Mouse (Mus musculus) gastrocnemius, adult 2 months (tissue): ENCODE measurements around the gene Lrrc4. TPM values are rescaled to one million over a fixed set of nuclear protein-coding genes. Genes with fewer than 3 reads are reported as not detected.

Experiments
- DNase-seq: peaks from one replicate; pipeline ENCODE4 v3.0.0; 2022
- H3K27ac ChIP-seq: fragments of 200-600 bp; 2 replicates; pipeline ENCODE4 v1.8.1; 2022; ENCODE audit warnings: mild to moderate bottlenecking
- H3K4me3 ChIP-seq: fragments of 200-600 bp; 2 replicates; pipeline ENCODE4 v1.8.1; 2022; ENCODE audit warnings: mild to moderate bottlenecking, moderate library complexity
- CTCF ChIP-seq: fragments of 200-600 bp; IDR thresholded peaks from 2 replicates; pipeline ENCODE4 v1.8.1; 2022; ENCODE audit warnings: antibody characterized with exemption, mild to moderate bottlenecking, moderate library complexity
- intact Hi-C: fragments of 180-260 bp; cut with DNase I; formaldehyde crosslinking; loops from one replicate; pipeline ENCODE4 v1.15.1; 2025
- total RNA-seq, 2 experiments: library from RNA; stranded (reverse); gene quantifications; 2 replicates each; pipeline ENCODE4 v1.2.3; 2021

Lrrc4 gene
- total RNA-seq, 2 experiments from 2014 or later: 0.33 to 0.54 TPM

DNA sequence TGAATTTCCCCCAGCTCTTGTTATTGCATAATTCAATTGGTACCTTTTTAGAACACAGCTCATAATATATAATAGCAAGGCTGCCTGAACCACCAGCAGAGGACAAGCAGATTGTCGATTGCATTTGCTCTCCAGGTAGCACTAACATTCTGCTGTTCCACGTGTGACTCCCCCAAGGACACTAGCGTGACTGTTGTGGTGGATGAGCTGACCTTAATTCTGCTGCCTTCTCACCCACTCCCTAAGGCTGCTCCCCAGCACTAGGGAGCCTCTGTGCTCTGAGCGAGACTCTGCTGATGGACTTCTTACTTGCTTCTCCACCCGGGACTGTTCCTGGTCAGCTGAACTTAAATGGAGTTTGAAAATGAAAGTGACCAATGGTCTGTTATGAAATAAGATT is 26.8 kb downstream of the Lrrc4 start:
- Histone ChIP-seq H3K27ac (no peak overlapping the region), H3K4me3 (no peak overlapping the region)
- intact Hi-C loops: no loop called here
- TF ChIP-seq CTCF: no peak
- DNase-seq: no peak

DNA sequence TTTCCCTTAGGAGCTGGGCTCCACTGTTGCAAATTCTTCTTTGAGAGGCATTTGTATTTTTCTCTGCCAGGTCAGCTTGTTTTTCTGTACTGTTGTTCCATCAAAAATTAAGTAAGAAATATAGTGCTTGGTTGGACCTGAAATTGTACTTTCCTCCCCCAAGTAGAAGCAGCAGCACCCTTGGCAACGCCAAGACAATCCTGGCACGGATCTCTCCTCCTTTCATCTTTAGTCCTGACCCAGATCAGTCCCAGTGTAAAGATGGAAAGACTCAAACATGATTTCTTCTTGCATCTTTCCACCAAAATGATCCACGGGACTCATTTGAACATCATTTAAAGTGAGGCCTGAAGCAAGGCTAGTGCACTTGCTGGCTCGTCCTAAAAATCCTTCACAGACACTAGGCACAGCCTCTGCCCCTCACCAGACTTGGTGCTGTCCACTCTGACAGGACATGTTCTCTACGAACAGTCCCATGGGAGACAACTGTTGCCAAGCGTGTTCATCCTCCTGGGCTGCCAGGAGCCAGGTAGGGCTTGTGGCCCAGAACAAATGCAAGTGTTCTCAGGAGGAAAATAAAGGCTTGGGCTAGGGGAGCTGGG is 27.8 kb downstream of the Lrrc4 start:
- TF ChIP-seq CTCF: no peak
- H3K27ac ChIP-seq: no peak overlapping the region
- no peak for DNase-seq
- H3K4me3 ChIP-seq: no peak overlapping the region
- intact Hi-C loops: no loop called here

DNA sequence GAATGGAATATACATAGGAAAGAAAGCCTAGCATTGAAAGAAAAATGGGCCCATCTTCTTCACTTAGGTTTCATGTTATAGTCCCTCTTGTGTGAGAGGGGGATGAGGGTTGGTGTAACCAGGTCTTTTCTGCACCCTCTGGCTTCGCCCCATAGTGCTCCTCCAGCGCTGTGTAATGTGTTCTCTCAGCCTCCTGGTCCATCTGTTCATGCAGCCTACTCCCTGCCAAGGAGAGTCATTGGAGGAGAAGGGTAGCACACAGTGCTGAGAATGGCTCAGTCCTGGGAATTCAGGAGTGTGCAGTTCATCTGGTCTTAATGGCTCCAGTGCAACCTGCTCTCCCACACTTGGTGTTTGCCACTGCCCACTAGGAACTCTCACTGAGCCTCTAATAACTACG is 30.6 kb downstream of the Lrrc4 start:
- intact Hi-C loops: no loop called here
- Histone ChIP-seq H3K27ac (no peak overlapping the region), H3K4me3 (no peak overlapping the region)
- DNase-seq: no peak
- no peak for TF ChIP-seq CTCF

DNA sequence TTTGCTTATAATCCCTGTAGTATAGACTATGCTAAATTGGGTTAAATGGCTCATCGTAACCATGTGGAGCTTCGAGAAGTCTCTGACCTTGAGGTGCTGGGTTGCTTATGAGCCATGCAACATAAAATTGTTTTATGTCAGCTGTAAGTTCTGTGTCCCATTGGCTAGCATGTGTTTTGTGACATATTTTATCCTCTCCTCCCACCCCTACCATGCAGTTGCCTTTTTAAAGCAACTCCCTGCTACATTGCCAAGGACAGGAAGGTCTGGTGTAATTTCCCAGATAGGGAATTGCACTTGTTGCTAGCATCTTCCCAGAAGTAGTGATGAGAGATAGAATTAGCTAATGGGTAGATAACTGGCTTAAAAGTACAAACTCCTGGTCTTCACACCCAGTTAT is 31.7 kb downstream of the Lrrc4 start:
- intact Hi-C loops: no loop called here
- no peak for TF ChIP-seq CTCF
- H3K27ac ChIP-seq: no peak overlapping the region
- no peak for DNase-seq
- H3K4me3 ChIP-seq: no peak overlapping the region

DNA sequence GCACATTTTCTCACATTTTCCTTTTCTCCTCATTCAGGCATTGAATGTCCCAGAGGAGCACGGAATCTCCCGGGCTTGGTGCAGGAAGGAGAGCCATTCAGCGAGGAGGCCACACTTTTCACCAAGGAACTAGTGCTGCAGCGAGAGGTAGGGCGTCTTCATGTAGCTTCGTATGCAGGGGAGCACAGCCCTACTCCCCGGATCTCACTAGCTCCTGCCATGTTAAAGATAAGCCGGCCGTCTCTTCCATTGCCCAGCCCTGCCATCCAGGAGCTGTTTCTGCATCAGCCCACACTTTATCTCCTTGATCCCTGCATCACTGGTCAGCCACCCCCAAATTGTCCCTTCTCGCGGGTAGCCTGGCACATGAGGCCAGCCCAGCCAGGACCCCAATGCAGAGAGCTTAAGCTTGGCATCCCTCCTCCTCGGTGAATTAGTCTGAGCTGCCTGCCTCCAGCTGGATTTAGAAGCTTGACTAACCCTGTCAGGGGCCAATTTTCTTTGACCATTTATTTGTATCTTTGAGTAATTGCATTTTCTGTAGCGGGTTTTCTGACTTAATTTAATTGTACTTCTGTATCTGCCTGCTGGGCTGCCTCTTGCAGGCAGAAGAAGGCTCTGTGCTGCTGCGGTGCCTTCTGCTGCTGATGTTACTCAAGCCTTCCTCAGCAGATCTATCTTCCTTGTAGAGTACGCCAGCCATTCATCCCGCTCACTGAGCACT is 35.6 kb downstream of the Lrrc4 start:
- H3K27ac ChIP-seq: no peak overlapping the region
- no peak for DNase-seq
- H3K4me3 ChIP-seq: no peak overlapping the region
- intact Hi-C loops: no loop called here
- TF ChIP-seq CTCF: no peak

DNA sequence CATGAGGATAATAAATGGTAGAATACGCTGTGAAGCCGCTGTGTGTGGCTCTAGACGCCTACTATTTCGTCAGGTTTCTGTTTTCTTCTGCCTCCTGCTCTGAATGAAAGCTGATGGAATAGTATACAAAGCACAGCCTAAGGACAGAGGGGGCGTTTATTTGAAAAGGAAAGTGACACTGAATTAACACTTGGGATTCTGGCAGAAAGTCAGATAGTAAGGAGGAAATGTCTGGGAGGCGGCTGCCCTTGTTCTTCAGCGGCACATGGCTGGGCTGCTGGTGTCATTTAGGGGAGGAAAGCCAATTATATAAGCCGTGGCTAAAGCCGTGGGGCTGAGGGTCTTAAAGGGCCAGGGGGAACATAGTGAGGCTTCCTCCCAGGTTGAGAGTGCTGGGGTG is 36.2 kb downstream of the Lrrc4 start:
- DNase-seq: no peak
- no peak overlapping the region for H3K4me3 ChIP-seq
- intact Hi-C loops: no loop called here
- H3K27ac ChIP-seq: no peak overlapping the region
- no peak for TF ChIP-seq CTCF

DNA sequence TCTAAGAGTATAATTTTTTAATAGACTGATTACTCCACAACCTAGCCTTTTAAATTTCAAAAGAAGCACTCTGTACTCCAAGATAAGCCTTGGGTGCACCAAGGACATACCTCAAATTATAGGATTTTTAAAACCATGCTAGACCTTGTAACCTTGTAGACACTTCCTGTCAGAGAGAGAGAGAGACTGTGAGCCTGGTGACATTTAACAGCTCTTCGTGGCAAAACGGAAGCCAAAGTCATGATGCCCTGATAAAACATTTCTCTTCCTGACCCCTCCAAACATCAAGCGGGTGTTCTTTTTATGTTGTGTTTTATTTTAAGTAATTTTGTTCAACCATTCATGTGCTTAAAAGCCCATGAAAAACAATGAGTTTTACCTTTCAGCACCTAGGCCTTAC is 39.7 kb downstream of the Lrrc4 start:
- H3K27ac ChIP-seq: no peak overlapping the region
- TF ChIP-seq CTCF: no peak
- intact Hi-C loops: no loop called here
- DNase-seq: no peak
- H3K4me3 ChIP-seq: no peak overlapping the region

DNA sequence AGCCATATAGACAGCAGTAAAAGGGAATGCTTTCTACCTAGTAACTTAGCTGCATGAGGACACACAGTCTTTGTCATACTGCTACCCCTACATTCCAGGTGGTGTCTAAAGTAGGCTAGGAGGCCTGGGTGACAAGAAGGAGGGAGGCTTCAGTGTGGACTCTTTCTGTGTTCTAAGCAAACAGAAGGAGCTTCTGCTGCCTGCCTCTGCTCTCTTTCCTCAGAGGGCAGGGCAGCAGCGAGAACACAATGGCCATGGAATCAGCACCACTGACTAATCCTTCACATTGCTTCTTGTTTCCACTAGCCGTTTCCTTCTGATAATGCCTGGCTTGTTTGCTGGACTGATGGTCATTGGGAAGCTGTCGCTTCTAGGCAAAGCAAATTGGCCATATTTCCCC is 40.4 kb downstream of the Lrrc4 start:
- H3K4me3 ChIP-seq: no peak overlapping the region
- TF ChIP-seq CTCF: no peak
- DNase-seq: no peak
- intact Hi-C loops: no loop called here
- H3K27ac ChIP-seq: no peak overlapping the region

DNA sequence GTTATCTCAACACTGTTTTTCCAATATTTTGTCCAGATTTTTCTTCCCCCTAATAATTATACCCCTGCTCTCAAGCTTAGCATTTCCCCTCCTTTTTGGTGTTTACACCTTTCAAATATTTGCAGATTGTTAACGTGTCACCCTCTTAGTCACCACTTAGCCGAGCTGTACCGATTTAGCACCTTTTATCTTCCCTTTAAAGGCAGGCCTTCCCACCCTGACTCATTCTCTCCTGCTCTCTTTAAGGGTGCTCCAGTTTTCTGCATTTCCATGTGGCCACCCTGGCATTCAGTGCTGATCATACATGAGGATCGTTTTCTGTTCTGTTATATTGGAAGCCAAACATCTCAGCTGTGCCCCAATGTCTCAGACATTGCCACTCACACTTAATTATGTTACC is 41.9 kb downstream of the Lrrc4 start:
- DNase-seq: no peak
- intact Hi-C loops: no loop called here
- no peak overlapping the region for H3K27ac ChIP-seq
- H3K4me3 ChIP-seq: no peak overlapping the region
- no peak for TF ChIP-seq CTCF

DNA sequence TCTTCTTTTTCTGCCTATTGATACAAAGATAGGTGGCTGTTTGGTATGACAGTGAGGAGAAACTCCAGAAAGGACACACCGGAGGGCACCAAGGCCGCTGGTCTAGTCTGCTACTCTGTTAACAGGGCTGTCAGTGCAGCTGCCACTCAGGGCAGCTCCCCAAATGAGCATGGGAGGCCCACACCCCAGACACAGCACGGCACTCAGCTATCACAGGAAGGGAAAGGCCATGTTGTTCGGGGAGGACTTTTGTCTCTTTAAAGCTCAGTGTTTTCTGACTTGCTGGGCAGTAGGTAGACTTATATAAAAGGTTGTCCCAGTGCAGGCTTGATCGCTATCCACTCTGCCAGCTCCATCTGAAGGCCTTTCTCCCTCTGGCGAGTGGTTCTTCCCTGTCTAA is 44.4 kb downstream of the Lrrc4 start:
- no peak overlapping the region for H3K4me3 ChIP-seq
- intact Hi-C loops: no loop called here
- no peak overlapping the region for H3K27ac ChIP-seq
- DNase-seq: no peak
- no peak for TF ChIP-seq CTCF

DNA sequence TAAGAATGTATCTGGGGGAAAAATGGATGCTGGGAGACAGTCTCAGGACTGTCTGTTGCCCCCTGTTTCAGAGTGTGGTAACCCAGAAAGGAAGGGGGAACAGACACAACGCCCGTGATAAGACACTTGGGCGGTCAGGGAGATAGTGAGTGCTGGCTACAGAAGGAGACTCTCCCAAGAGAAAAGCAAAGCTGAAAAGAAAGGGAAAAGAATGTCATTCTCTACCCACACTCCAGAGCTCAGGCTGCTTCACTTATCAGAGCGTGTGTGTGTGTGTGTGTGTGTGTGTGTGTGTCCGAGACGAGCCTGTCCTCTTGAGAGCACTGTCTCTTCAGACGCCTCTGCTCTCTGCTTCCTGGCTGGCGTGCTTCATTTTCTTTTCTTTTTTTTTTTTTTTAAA is 45.8 kb downstream of the Lrrc4 start:
- TF ChIP-seq CTCF: no peak
- no peak for DNase-seq
- intact Hi-C loops: no loop called here
- Histone ChIP-seq H3K4me3 (no peak overlapping the region), H3K27ac (no peak overlapping the region)

DNA sequence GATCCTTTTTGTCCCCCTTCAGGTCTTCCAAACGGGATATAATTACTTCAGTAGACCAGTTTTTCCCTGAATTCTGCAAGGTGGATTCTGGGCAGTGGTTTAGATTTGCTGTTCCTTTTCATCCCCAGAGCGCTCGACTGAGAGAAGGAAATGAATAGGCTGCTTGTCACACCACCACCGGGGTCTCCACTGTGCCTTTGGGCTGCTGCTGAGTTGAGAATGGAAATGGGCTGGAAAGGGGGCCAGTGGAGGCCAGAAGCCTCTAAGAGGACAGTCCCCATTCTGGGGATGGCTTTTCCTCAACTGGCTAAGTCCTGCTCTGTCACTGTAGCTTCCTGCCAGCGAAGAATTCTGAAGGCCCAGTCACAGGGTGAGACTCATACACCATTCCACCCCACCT is 47.6 kb downstream of the Lrrc4 start:
- intact Hi-C loops: no loop called here
- H3K4me3 ChIP-seq: no peak overlapping the region
- no peak for TF ChIP-seq CTCF

DNA sequence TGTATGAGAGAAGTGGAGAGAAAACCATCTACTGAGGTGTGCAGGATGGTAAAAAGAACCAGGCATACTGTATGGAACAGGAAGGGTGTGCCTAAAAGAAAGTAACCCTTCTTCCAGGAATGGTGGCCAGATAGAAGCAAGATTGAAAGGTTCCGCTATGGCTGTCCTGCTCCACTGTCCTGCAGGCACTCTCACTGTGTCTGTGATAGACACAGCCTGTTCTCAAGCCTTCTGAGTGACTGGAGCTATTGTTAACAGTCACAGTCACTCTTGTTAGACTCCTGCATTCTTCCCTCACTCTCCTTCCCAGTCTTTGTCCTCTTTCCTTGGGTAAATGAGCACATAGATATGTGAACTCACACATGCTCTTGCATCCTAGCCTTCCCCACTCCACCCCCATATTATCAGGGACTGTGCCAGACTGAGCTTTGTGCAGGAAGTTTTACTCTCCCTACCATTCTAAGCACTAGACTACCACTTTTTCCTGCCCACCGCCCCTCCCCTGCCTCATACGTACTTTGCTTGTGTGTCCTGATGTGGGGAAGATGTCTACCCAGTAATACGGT is 48.4 kb downstream of the Lrrc4 start:
- no peak overlapping the region for H3K27ac ChIP-seq
- no peak for DNase-seq
- intact Hi-C loops: no loop called here
- TF ChIP-seq CTCF: no peak
- H3K4me3 ChIP-seq: no peak overlapping the region

More for the DNA sequence above, 47.6 kb downstream of the Lrrc4 start:
- DNase-seq: no peak
- H3K27ac ChIP-seq: no peak overlapping the region

DNA sequence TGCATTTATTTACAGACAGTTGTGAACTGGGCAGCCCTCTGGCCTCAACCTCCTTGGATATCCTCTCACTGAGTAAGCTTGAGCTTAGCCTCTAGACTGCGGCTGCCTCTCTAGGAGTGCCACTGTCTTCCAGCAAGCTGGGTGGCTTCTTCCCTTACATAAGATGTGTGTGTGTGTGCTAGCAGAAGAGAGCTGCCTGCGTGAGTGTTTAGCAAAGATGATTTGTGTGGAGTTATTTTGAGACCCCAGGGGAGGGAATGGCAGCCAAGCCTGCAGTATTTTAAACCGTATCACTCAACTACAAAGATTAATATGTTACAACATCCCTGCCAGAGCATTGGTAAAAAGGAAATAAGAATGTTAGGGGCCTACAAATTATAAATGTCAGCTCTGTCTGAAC is 49.9 kb downstream of the Lrrc4 start:
- TF ChIP-seq CTCF: no peak
- peak; percentile 24 for DNase-seq
- no peak overlapping the region for H3K4me3 ChIP-seq
- H3K27ac ChIP-seq: no peak overlapping the region
- intact Hi-C loops: no loop called here
